Mouse (Mus musculus) left cerebral cortex, postnatal 10 days (tissue): ENCODE measurements around the gene Rhobtb1. TPM values are rescaled to one million over a fixed set of nuclear protein-coding genes. Genes with fewer than 3 reads are reported as not detected.

Experiments used
- DNase-seq, 2 experiments: peaks; one replicate each; pipeline ENCODE4 v3.0.0; 2021 to 2022; ENCODE audit warnings: low spot score in 2 of 2, mixed read lengths in 1 of 2; ENCODE audit errors: extremely low spot score in 1 of 2
- intact Hi-C: fragments of 180-260 bp; cut with DNase I; formaldehyde crosslinking; loops from one replicate; pipeline ENCODE4 v1.15.1; 2025
- total RNA-seq, 2 experiments: library from RNA; stranded (reverse); gene quantifications; 2 replicates each; pipeline ENCODE4 v1.2.3; 2021

Rhobtb1 gene
- total RNA-seq, 2 experiments from 2014 or later: 10.0 to 14.4 TPM

DNA sequence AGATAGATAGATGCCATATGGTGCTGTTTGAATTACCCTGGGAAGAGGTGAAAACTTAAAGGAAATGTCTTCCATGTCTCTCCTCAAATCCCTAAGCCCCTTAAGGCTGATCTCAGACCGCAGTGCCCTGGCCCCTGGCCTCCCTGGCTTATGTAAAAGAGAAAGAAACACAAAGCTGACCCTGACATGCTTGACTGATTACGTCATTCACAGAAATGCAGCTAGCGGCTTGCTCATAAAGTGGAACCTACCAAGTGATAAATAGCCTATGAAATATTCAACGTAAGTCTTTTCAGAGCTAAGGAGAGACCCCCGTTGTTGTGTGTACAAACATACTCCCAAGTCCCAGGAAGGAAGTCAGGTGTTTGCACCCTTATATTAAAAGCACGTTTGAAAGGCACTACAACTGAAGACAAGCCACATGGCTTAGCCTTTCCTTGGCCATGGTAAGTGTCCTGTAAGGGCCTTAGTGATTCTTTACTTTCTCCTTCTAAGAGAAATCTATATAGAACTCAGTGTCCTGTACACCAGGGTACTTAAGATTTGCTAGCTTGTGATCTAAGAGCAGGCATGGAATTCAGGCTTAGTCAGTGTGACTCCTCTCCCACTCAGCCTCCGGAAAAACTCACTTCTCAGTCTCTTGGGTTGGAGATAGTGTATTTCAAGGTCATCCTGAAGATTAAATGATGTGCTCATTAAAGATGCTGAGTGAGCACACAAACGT, 53.6 kb downstream of the Rhobtb1 start:
- intact Hi-C loops: no loop called here
- no peak for DNase-seq

DNA sequence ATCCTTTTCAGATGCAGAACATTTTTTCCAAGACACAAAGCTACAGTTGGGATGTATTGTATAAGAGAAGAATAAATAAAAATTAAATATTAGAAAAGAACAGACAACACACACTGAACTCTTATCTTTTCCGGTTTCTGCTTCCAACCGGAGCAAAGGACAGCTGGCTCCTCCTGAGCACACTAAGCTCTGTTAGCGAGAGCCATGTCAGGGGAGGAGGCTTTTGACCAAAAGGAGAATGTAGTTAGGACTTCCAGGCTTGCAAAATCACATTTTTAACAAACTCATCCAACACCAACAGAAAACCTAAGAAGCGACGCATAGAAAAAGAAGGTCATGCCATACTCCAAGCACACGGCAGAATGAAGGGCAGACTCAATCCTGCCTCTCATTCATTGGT, 54.8 kb downstream of the Rhobtb1 start:
- intact Hi-C loops: no loop called here
- no peak for DNase-seq

DNA sequence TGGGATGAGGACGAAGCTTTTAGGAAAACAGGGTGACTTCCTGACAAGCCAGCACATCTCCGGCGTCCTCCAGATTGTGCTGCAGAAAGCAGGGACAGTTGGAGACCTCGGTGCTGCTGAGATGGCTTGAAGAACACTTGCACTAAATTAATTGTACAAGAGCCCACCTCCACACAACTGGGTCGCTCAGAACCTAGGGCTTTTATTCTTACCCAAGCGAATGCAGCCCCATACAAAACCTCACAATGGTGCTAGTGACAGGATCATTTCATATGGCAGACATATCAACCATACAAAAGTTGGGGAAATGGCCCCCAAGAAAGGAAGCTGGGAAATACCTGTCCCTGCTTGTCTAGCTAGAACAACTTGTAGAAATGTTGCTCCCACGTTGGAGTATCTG, 56.2 kb downstream of the Rhobtb1 start:
- no peak for DNase-seq
- intact Hi-C loops: no loop called here

DNA sequence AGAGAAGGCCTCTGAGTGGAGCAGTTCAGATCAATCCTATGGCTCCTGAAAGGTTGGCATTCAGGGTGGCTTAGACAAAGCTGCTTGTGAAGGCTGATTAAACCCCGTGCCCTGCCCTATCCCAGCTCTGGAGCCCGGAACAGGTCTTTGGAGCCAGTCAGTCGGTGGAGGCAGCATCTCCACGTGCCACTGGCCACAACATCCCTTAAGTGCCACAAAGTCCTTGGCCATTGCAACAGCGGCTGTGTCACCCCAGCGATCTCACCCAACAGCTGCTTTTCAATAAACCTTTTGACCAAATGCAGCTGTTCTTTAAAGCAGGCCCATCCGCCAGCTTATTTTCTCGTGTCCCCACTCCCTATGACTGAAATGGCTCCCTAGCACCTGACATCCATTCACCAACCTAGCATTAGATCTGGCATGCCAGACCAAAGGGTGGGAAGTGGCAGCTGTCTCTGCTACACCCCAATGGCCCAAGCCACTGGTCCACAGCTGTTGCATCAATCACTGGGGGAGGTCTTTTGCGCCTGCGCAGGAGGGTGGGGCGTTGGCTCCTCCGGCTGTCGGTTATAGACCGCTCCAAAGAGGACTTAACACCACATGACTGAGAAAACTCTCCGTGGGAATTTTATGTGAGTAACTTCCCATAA, 56.9 kb downstream of the Rhobtb1 start:
- intact Hi-C loops: no loop called here
- no peak for DNase-seq

DNA sequence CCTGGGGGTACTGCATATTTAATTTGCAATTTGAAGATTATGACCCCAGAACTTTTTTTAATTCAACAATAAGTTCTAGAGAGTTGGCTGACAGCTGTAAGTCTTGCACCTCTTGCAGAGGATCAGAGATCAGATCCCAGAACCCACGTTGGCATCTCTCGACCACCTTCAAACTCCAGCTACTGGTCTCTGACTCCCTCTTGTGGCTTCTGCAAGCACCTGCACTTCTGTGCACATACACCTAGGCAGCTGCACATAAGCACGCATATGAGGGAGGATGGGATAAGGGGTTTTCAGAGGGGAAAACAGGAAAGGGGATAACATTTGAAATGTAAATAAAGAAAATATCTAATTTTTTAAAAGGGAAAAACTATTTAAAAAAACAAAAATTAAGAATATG, 57.5 kb downstream of the Rhobtb1 start:
- intact Hi-C loops: no loop called here
- DNase-seq: no peak

DNA sequence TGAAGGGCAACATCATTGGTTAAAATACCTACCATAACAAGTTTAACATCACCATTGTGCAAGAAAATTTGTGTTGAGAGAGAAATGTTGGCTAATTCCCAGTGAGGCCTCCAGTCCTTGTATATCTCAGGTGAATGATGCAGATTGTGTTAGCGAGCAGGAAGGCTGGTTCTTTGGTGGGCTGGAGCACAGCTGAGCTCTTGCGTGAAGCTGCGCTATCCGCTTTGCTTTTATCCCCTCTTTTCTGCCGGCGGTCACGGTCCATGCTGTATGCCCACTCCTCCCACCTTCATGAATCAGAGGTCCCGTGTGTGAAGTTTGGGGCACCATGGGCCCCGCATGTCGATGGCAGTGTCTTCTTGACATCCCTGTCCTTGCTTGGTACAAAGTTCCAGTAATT, 58.8 kb downstream of the Rhobtb1 start:
- no peak for DNase-seq

DNA sequence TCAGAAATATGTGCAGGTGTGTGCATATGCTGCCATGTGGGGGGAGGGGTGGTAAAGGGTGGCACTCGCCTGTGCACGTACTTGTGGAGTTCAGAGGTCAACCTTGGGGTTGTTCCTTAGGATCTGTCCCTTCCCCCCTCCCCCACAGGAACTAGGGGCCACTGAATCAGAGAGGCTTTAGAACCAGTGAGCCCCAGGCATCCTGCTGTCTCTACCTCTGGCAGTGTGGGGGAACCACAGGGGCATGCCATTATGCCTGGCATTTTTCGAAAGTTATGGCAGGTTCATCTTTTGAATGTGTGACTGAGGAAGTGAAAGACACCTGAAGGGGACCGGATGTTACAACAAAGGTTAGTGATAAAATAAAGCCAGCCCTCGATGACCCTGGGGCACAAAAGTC, 59.4 kb downstream of the Rhobtb1 start:
- intact Hi-C loops: no loop called here
- peak in 1 of 2 experiments; percentile 34 for DNase-seq

More for the DNA sequence above, 58.8 kb downstream of the Rhobtb1 start:
- intact Hi-C loops: no loop called here

DNA sequence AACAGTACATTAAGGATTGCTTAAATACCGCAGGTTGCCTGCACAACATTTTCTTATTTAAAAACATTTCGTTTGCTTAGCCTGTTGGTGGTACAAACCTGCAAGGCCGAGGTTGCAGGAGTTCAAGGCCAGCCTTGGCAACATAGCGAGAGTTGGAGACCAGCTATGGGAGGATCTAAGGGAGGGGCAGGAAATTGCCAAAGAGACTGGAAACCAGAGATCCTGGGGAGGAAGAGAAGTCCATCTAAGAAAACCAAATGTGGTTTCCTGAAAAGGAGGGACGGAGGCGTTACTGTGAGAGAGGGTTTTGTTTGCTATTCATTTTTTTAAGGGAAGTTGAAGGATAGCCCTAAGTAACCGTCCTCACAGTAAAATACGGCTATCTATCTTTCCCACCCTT, 60.3 kb downstream of the Rhobtb1 start:
- DNase-seq: peak; percentile 17 to 35
- intact Hi-C loops: no loop called here

DNA sequence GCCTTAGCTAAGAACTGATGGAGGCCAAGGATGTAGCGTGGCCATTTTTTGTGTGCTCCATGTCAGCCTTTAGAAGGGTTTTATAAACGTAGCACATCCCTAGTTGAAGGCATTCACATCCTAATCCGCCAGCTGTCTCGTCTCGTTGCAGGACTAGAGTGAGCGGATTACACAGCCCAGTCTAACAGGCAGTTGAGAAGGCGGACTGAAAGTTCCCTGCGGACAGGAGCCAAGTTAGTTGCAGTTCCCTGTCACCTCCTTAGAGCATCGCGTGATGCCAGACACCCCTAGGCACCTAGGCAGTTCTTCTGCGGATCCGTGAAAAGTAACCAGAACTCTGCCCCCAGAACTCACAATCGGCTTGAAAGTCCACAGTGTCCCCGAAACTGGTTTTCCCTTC, 60.7 kb downstream of the Rhobtb1 start:
- intact Hi-C loops: no loop called here
- DNase-seq: peak; percentile 20 to 44

DNA sequence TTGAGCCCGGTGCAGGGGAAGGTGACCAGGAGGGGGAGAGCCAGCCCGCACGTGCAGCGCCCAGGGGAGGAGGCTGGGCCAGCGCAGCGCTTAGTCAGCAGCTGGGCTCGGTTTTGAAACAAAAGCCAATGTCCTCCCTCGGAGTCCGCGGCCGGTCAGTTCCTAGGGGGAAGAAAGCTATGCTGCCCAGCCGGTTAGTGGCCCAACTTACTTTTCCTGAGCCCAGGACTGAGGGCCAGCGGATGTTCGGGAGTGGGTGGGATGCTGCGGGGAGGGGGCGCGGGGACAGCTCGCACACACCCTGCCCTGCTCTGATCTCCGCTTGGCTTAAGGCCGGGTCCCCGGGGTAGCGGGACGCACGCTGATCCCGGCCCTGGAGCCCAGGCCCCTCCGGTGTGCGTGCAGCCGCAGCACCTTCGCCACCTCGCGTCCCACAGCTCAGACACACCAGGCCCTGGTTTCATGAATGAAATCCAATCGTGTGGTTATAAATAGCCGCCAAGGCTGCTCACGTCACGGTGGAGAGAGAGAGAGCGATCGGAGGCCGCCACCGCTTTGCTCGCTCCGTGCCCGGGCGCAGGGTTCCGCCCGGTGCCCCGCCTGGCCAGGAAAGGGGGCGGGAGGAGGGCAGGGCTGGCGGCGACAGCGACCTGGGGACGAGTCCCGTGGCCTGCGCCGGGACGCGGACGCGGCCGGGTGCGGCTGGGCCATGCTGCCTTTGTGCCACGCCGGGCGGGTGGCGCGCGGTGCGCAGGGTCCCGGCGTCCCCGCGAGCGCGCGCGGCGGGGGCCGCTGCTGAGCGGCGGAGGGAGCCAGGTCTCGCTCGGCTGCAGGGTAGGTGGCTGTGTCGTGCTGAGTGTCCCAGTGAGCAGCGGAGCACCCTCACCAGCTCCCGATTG, 61.6 kb downstream of the Rhobtb1 start, which contains the start of gene A930033H14Rik:
TSS of gene A930033H14Rik (minus strand) at position 557 of the 899 bp plus-strand sequence.
- intact Hi-C loops: no loop called here
- DNase-seq: peak; percentile 70 to 91

DNA sequence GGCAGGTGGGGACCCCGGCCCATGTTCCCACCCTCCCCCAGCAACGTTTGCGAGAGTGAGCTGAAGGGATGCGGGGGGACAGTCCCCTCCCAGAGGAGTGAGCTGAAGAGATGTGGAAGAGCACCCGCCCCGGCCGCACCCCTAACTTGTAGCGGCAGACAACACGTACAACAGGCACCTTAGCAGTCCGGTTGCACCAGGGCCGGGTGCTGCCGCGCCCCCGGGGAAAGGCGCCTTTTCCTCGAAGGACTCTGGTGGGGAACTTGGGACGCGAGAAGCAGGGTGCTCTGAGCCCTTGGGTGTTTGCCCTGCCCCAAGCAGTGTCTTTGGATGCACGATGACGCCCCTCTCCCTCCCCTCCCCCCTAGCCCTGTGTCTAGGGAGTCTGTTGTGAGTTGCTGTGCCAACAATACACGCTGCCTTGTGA, 62.2 kb downstream of the Rhobtb1 start:
- intact Hi-C loops: no loop called here
- peak in 1 of 2 experiments; percentile 63 for DNase-seq

DNA sequence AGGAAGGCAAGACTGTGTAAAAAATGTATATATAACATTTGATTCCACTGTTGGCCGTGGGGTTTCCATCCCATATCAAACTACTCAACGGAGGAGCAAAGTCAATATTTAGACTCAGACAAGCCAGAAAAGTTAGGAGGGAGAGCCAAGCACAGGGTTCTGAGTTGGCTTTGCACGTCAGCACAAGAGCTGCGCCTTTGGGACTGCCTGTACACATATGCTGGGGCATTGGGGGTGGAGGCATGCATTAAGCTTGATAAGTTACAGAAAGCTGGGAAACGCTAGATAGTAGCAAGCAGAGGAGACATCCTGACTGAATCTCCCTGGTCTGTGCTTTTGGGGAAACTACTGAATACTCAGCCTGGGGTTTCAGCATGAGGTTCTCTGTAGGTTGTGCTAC, 62.8 kb downstream of the Rhobtb1 start:
- intact Hi-C loops: no loop called here
- DNase-seq: no peak

DNA sequence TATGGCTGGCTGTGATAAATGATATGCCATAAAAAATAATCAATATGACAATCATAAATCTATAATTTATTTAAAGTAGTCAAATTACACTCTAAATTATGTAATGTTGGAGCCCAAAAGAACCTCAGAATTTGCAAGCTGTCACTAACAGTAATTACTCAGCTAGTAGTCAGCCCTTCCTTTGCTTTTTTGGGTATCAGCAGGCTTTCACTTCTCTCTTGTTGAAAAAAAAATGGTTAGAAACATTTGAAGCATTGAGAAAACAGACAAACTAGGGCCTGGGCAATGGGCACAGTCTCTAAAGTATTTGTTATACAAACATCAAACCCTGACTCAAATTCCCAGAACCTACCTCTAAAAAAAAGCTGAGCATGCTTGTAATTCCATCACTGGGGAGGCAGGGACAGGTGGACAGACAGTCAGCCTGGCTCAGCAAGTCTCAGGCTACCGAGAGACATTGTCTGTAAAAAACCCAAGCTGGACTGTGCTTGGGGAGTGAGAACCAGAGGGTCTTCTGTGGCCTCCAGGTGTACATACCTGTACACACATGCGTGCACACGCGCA, 66.0 kb downstream of the Rhobtb1 start:
- intact Hi-C loops: no loop called here

DNA sequence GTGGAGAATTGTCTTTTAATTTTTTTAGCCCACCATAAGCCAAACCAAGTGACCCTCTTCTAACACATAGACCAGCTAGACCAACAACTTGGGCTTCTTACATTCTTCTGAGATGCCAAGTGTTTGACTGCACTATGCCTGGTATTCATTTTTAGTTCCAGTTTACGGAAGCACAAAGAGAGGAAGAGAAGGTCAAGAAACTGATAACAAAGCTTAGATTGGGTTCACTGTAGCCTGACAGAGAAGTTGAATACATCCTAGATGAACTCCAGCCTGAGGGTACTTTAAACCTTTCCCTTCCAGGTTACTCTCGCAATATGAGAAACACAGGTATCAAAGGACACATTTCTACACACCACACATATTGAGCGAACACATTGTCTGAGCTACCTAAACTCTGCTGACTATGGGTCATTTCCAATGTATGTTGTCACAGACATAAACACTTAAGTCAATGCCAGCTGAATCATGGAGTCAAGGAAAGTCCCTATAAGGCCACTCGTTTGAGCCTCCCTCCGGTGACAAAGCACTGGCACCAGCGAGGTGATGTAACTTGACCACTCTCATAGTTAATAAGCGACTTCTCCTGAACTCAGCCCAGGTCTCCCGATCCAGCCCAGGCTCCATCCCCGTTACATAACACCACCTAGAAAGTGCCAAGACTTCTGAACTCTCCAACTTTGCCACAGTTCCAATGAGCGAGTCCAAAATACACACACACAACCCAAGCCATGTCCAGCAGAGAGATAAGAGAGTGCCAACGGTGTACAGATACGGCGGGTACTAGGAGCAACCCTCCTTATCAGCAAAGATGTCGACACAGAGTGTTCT, 67.4 kb downstream of the Rhobtb1 start:
- intact Hi-C loops: no loop called here

More for the DNA sequence above, 66.0 kb downstream of the Rhobtb1 start:
- DNase-seq: no peak

DNA sequence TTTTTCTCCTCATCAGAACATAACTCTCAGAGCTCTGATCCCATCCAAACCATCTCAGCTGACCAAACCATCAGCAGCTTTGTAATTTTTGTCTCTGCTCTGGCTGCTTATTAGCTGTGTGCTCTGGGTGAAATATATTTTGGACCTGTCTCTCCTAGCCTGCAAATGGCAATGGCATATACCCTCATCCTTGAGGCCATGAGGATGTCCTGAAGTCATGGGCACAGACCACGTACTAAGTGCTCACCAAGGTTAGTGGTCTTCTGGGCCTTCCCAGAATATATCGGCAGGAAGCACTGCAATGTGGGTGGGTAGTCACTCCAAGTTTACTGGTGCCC, 68.0 kb downstream of the Rhobtb1 start:
- intact Hi-C loops: no loop called here
- DNase-seq: no peak

More for the DNA sequence above, 67.4 kb downstream of the Rhobtb1 start:
- DNase-seq: no peak

DNA sequence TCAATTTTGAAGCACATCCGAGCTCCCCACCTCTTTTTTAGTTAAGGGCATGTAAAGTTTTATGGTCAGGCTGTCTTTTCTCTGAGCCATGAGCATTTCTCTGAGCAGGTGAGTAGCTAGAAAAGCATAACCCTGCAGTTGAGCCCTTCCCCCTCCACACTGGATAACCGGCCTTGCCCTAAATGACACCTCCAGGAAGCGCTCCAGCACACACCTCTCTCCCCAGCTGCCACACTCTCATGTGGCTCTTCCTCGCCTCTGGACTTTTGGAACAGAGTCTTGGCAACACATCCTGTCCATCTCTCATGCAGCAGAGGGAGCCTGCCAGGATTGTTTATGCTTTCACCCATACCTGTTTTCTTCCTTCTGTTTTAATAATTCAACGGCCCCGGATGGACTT, 69.1 kb downstream of the Rhobtb1 start:
- intact Hi-C loops: no loop called here
- DNase-seq: no peak

DNA sequence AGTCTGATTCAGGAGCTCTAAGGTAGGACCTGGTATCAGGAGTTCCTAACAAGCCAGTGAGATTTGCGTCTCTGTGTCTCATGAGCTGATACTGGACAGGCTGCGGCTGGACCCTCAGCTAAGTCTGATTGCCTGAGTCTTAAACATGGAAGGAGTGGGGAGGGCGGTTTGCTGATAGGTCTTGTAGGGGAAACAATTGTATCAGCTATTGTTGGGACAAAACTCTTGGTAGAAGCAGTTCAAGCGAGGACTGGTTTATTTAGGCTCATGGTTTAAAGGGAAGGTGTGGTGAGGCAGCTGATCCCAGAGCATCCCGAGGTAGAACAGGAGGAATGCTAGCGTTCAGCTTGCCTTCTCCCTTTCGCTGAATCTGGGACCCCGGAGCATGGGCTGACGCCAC, 69.9 kb downstream of the Rhobtb1 start:
- no peak for DNase-seq
- intact Hi-C loops: no loop called here

DNA sequence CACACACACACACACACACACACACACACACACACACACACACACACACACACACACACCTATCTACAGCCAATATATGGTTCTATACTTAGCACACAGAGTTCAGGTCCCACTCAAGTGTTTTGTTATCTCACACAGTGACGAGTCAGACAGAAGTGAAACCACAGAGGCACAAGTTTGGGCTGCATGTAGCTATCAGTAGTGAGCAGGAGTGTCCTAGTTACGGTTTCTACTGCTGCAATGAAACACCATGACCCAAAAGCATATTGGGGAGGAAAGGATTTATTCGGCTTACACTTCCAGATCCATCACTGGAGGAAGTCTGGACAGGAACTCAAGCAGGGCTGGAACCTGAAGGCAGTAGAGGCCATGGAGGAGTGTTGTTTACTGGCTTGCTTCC, 70.7 kb downstream of the Rhobtb1 start:
- DNase-seq: no peak
- intact Hi-C loops: no loop called here
